Mouse (Mus musculus) heart, embryonic 11.5 days (tissue): ENCODE measurements around the gene Aen. TPM values are rescaled to one million over a fixed set of nuclear protein-coding genes. Genes with fewer than 3 reads are reported as not detected.

ENCODE experiments used
- ATAC-seq: fragments of 200-750 bp; cut with Nextera tagmentation; replicated peaks from 2 replicates; pipeline ENCODE4 v1.8.0; 2017; ENCODE audit warnings: moderate library complexity; ENCODE audit not compliant: insufficient number of reproducible peaks, low FRiP score, low TSS enrichment
- H3K27ac ChIP-seq: fragments of 300-500 bp; sonication (generic); 2 replicates; pipeline ENCODE4 v1.5.1; 2014; ENCODE audit warnings: mild to moderate bottlenecking, low read depth, low read length
- H3K27me3 ChIP-seq: fragments of 300-500 bp; sonication (generic); 2 replicates; pipeline ENCODE4 v1.6.1; 2014; ENCODE audit warnings: mild to moderate bottlenecking, low read length, mixed read lengths; ENCODE audit not compliant: control insufficient read depth, insufficient read depth
- H3K36me3 ChIP-seq: fragments of 300-500 bp; sonication (generic); 2 replicates; pipeline ENCODE4 v1.6.1; 2014; ENCODE audit warnings: mild to moderate bottlenecking, low read length, moderate library complexity, mixed read lengths; ENCODE audit not compliant: control insufficient read depth, insufficient read depth
- H3K4me1 ChIP-seq: fragments of 300-500 bp; sonication (generic); 2 replicates; pipeline ENCODE4 v1.6.1; 2014; ENCODE audit warnings: low read length; ENCODE audit not compliant: control insufficient read depth, insufficient read depth
- H3K4me2 ChIP-seq: fragments of 300-500 bp; sonication (generic); 2 replicates; pipeline ENCODE4 v1.6.1; 2014; ENCODE audit warnings: mild to moderate bottlenecking, moderate library complexity
- H3K4me3 ChIP-seq: fragments of 300-500 bp; sonication (generic); 2 replicates; pipeline ENCODE4 v1.5.1; 2014; ENCODE audit warnings: low read depth, low read length
- H3K9ac ChIP-seq: fragments of 300-500 bp; sonication (generic); 2 replicates; pipeline ENCODE4 v1.6.1; 2014; ENCODE audit warnings: mild to moderate bottlenecking, low read depth, low read length, moderate library complexity
- H3K9me3 ChIP-seq: fragments of 300-500 bp; sonication (generic); replicated peaks from 2 replicates; pipeline ENCODE4 v1.6.1; 2016; ENCODE audit warnings: low read length; ENCODE audit not compliant: control insufficient read depth
- WGBS: fragments of 180-500 bp; shearing (Covaris S2); extraction: QIAGEN DNeasy Blood & Tissue Kit; methylation state at CpG from one replicate; pipeline ENCODE4 v1.1.7; 2014; ENCODE audit not compliant: insufficient replicate concordance; 5-methylcytosine and 5-hydroxymethylcytosine counted together
- polyA plus RNA-seq: library from polyadenylated mRNA; unstranded; fragments of >200 nt; fragmentation: Nextera tagmentation; extraction: Ambion mirVana; gene quantifications from 2 replicates; pipeline ENCODE4 v1.2.1, GENCODE M21; 2014

Gene Aen
- 27.5 and 33.8 TPM in 2 replicates for polyA plus RNA-seq

DNA sequence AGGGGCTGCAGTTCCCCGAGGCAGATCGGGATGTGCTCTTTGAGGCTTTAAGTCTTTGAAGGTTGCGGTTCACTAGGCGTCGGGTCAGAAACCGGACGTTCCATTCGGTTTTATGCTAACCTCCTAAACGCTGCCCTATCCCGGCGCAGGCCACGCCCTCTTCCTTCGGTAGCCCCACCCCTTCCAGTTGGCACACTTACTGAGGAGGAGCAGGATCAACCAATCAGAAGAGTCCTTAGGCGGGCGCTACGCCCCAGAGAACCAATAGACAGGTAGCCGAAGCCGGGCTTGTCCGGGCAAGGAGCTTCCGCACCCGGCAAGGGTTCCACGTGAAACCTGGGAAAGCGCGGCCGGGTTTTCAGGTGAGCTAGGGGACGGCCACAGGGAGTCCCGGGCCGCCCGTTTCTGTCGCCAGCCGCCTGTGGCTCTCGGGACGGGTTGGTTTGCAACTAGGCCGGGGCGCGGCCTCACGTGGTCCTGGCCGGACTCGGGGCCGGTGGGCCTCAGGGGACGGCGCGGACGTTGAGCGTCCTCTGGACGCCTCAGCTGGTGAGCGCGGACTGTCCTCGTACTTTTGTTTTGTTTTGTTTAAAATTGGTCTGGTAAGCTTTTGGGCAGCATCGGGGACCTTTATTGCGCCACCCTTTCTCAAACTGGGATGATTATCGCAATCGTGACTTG is at the start of gene Aen:
Gene Aen, plus strand, starts transcription at position 202 of the 681 bp plus-strand sequence.
- H3K36me3 ChIP-seq = peaks cover 4% of the 10 kb centered on the region; the same call in 1 of the 2 replicates
- peak within 1 kb of the TSS; percentile 93 for H3K4me3 ChIP-seq
- H3K9me3 ChIP-seq = no peaks in the 10 kb centered on the region
- WGBS = under 1% methylated on average over 53 of the region's 53 CpGs
- H3K4me2 ChIP-seq = peak within 1 kb of the TSS; percentile 93
- peak within 1 kb of the TSS; percentile 54; the same call in 1 of the 2 replicates for H3K27ac ChIP-seq
- H3K27me3 ChIP-seq = no peaks in the 10 kb centered on the region
- H3K9ac ChIP-seq = peak within 1 kb of the TSS; percentile 79
- ATAC-seq = peak; percentile 94
- H3K4me1 ChIP-seq = peaks cover 6% of the 10 kb centered on the region; the same call in 1 of the 2 replicates

- Histone ChIP-seq H3K9ac (peak overlapping the region; percentile 92), H3K4me3 (peak overlapping the region; percentile 88), H3K27ac (no peak overlapping the region), H3K36me3 (peaks cover 12% of the 10 kb centered on the region), H3K4me1 (peaks cover 6% of the 10 kb centered on the region; the same call in 1 of the 2 replicates), H3K27me3 (no peaks in the 10 kb centered on the region), H3K4me2 (peak overlapping the region; percentile 65), H3K9me3 (no peaks in the 10 kb centered on the region)
- ATAC-seq = no peak
- WGBS = 33% methylated on average over 12 of the region's 12 CpGs
Measured at GRCm38 (mm10) chr7:78846066-78846716, 49.5 kb upstream of the Aen start.

- peak within 1 kb of the TSS; percentile 88 for H3K4me3 ChIP-seq
- peak within 1 kb of the TSS; percentile 92 for H3K9ac ChIP-seq
- peak within 1 kb of the TSS; percentile 65 for H3K4me2 ChIP-seq
- H3K36me3 ChIP-seq = peaks cover 12% of the 10 kb centered on the region
- H3K4me1 ChIP-seq = peaks cover 6% of the 10 kb centered on the region; the same call in 1 of the 2 replicates
- under 1% methylated on average over 54 of the region's 54 CpGs for WGBS
- no peaks in the 10 kb centered on the region for H3K27me3 ChIP-seq
- H3K9me3 ChIP-seq = no peaks in the 10 kb centered on the region
- ATAC-seq = peak; percentile 84
- peak within 1 kb of the TSS; percentile 57 for H3K27ac ChIP-seq
Measured at GRCm38 (mm10) chr7:78846737-78847434, 48.8 kb upstream of the Aen start, which contains the start of gene Det1. Gene Det1 (minus strand): TSS chr7:78847263.

DNA sequence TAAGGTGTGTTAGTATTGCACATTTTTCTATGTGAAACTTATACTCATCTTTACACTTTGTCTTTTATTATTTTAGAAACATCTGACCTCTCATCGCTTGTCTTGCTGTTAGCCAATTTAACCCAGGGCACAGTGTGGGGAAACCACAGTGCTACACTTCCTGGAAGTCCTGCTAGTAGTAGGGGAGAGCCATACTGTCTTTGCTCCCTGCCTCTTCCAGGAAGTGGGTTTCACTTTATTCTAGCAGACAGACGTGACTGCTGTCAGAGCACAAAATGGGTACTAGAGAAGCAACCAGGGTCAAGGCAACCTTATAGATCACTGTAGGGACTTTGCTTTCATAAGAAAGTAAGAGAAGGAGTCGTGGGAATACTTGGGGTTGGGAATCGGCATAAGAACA is 41.6 kb upstream of the Aen start:
- ATAC-seq = no peak
- Histone ChIP-seq H3K27ac (no peak overlapping the region), H3K27me3 (peaks cover 3% of the 10 kb centered on the region; the same call in 1 of the 2 replicates)

DNA sequence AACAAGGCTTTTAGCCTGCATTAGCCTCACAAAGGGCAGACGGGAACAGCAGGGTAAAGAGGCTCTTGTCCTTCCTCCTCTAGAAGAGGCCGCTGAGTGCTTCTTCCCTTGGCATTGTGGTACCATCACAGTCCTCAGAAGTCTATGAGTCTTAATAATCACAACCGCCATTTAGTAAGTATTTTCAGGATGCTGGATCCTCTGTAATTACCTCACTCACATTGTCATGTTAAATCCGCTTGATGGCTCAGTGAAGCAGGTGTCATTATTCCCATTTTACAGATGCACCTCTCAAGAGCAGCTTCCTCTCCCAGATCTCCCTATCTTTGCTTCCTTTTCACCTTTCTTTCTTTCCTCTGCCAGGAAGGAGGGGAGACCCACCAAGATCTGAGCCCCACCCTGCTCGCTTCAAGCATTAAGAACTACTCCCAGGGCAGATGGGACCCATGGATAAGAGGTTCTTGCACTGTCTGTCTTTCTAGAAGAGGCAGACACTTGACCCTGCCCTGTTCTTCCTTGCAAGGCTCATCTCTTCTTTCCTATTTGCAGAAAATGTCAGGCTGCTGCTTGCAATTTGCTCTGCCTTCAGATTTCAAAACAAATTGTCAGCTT is 40.5 kb upstream of the Aen start:
- Histone ChIP-seq H3K36me3 (no peaks in the 10 kb centered on the region), H3K9ac (no peak overlapping the region), H3K27me3 (peaks cover 5% of the 10 kb centered on the region; the same call in 1 of the 2 replicates), H3K4me3 (no peak overlapping the region), H3K27ac (no peak overlapping the region), H3K4me1 (no peaks in the 10 kb centered on the region), H3K4me2 (no peak overlapping the region), H3K9me3 (no peaks in the 10 kb centered on the region)
- 54% methylated on average over 5 of the region's 5 CpGs for WGBS
- no peak for ATAC-seq

More for the DNA sequence above, 41.6 kb upstream of the Aen start:
- Histone ChIP-seq H3K4me2 (no peak overlapping the region), H3K9ac (no peak overlapping the region), H3K36me3 (no peaks in the 10 kb centered on the region), H3K9me3 (no peaks in the 10 kb centered on the region), H3K4me1 (no peaks in the 10 kb centered on the region), H3K4me3 (no peak overlapping the region)
- 54% methylated on average over 4 of the region's 4 CpGs for WGBS

GRCm38 (mm10) chr7:78863796-78864445 is 31.7 kb upstream of the Aen start:
- H3K4me1 ChIP-seq = no peaks in the 10 kb centered on the region
- H3K4me2 ChIP-seq = no peak overlapping the region
- no peak overlapping the region for H3K27ac ChIP-seq
- H3K9ac ChIP-seq = no peak overlapping the region
- H3K4me3 ChIP-seq = no peak overlapping the region
- H3K9me3 ChIP-seq = no peaks in the 10 kb centered on the region
- no peaks in the 10 kb centered on the region for H3K36me3 ChIP-seq
- WGBS = 66% methylated on average over 7 of the region's 7 CpGs
- no peak for ATAC-seq
- peaks cover 2% of the 10 kb centered on the region; the same call in 1 of the 2 replicates for H3K27me3 ChIP-seq

DNA sequence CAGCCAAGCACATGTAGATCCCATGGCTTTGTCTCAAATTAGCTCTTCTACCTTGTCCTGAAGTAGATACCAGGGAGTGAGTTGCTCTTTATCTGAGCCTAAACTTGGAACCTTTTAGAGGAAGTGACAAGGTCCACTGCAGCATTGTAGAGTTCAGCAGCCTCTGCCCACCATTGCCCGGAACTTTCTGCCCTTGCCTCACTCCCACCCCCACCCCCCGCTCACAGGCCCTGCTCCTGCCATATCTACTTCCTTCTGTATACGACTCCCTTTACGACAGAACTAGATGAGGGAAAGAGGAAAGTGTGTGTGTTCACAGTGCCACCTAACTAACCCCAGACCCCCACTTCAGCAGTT is 31.2 kb upstream of the Aen start:
- no peaks in the 10 kb centered on the region for H3K27me3 ChIP-seq
- no peaks in the 10 kb centered on the region for H3K36me3 ChIP-seq
- ATAC-seq = no peak
- H3K4me3 ChIP-seq = no peak overlapping the region
- no peak overlapping the region for H3K4me2 ChIP-seq
- WGBS = 39% methylated on average over 4 of the region's 4 CpGs
- no peaks in the 10 kb centered on the region for H3K9me3 ChIP-seq
- no peak overlapping the region for H3K27ac ChIP-seq
- H3K4me1 ChIP-seq = no peaks in the 10 kb centered on the region
- H3K9ac ChIP-seq = no peak overlapping the region
